Mouse (Mus musculus) inflammation-experienced regulatory T-cells (primary cell): ENCODE results near the gene Slc27a3. TPM values are rescaled to one million over a fixed set of nuclear protein-coding genes. Genes with fewer than 3 reads are reported as not detected.

Experiments used
- polyA plus RNA-seq, 2 experiments: library from polyadenylated mRNA; unstranded; fragments of 100-300 nt; shearing (Covaris generic); gene quantifications; one replicate each; pipeline ENCODE4 v1.2.1; 2017

Gene Slc27a3
- under 1 TPM; 0.08 to 0.33 TPM for polyA plus RNA-seq

GRCm38 (mm10) chr3:90389511-90390490 is at the start of gene Slc27a3:
Gene Slc27a3, minus strand, starts transcription at chr3:90389938.

GRCm38 (mm10) chr3:90433381-90434020 is 43.8 kb upstream of the Slc27a3 start, which contains the start of gene Ints3:
Gene Ints3, minus strand, starts transcription at chr3:90433622.

Other genes starting within 250 kb of the Slc27a3 start
- 1,000 to 10,000 TPM; 1,816 to 2,019 TPM for gene Rps27, start 176.3 kb downstream of the Slc27a3 start, polyA plus RNA-seq
- 1 to 10 TPM in 1 of 2 experiments, under 1 TPM in 1; 0.28 to 1.3 TPM for gene Rab13, start 176.2 kb downstream of the Slc27a3 start, polyA plus RNA-seq
- 100 to 1,000 TPM; 155 to 161 TPM for gene Jtb, start 158.3 kb downstream of the Slc27a3 start, polyA plus RNA-seq
- under 1 TPM; 0.11 to 0.97 TPM for gene Creb3l4, start 146.4 kb downstream of the Slc27a3 start, polyA plus RNA-seq
- 1 to 10 TPM; 1.7 to 2.8 TPM for gene Slc39a1, start 141.8 kb downstream of the Slc27a3 start, polyA plus RNA-seq
- gene Crtc2, start 135.8 kb downstream of the Slc27a3 start, polyA plus RNA-seq = 100 to 1,000 TPM; 104 to 113 TPM
- gene Dennd4b, start 124.8 kb downstream of the Slc27a3 start, polyA plus RNA-seq = 10 to 100 TPM; 45.9 to 50.2 TPM
- gene Gatad2b, start 96.8 kb downstream of the Slc27a3 start, polyA plus RNA-seq = 10 to 100 TPM in 1 of 2 experiments, 1 to 10 TPM in 1; 7.6 to 10.6 TPM
- 10 to 100 TPM; 32.8 to 39.6 TPM for gene Ints3, start 43.7 kb upstream of the Slc27a3 start, polyA plus RNA-seq
- gene Npr1, start 75.9 kb upstream of the Slc27a3 start, polyA plus RNA-seq = not detected
- 100 to 1,000 TPM in 1 of 2 experiments, 10 to 100 TPM in 1; 93.1 to 102 TPM for gene Ilf2, start 86.2 kb upstream of the Slc27a3 start, polyA plus RNA-seq
- 10 to 100 TPM; 97.5 to 99.8 TPM for gene Snapin, start 101.1 kb upstream of the Slc27a3 start, polyA plus RNA-seq
- gene Chtop, start 119.6 kb upstream of the Slc27a3 start, polyA plus RNA-seq = 100 to 1,000 TPM; 161 to 182 TPM
- 1 to 10 TPM; 1.7 to 4.3 TPM for gene S100a1, start 124.5 kb upstream of the Slc27a3 start, polyA plus RNA-seq
- gene S100a13, start 124.5 kb upstream of the Slc27a3 start, polyA plus RNA-seq = 100 to 1,000 TPM; 158 to 169 TPM
- under 1 TPM in 1 of 2 experiments, not detected in 1; 0.40 TPM for gene S100a14, start 136.9 kb upstream of the Slc27a3 start, polyA plus RNA-seq
- gene S100a16, start 147.3 kb upstream of the Slc27a3 start, polyA plus RNA-seq = 1 to 10 TPM in 1 of 2 experiments, under 1 TPM in 1; 0.67 to 1.1 TPM
- gene S100a3, start 170.6 kb upstream of the Slc27a3 start, polyA plus RNA-seq = 1 to 10 TPM in 1 of 2 experiments, under 1 TPM in 1; 0.83 to 2.9 TPM
- gene S100a2, start 200.3 kb upstream of the Slc27a3 start, polyA plus RNA-seq = not detected
- gene Gm42674, start 212.0 kb upstream of the Slc27a3 start, polyA plus RNA-seq = not detected
- 100 to 1,000 TPM; 106 to 233 TPM for gene S100a4, start 213.8 kb upstream of the Slc27a3 start, polyA plus RNA-seq
- gene S100a5, start 218.6 kb upstream of the Slc27a3 start, polyA plus RNA-seq = under 1 TPM in 1 of 2 experiments, not detected in 1; 0.40 TPM
- 100 to 1,000 TPM; 312 to 419 TPM for gene S100a6, start 222.9 kb upstream of the Slc27a3 start, polyA plus RNA-seq